Mouse (Mus musculus): ENCODE measurements around the gene Wipi2.
A peak's percentile ranks its signal among the peaks of the same experiment; 100 is the strongest.

Wipi2 gene

DNA sequence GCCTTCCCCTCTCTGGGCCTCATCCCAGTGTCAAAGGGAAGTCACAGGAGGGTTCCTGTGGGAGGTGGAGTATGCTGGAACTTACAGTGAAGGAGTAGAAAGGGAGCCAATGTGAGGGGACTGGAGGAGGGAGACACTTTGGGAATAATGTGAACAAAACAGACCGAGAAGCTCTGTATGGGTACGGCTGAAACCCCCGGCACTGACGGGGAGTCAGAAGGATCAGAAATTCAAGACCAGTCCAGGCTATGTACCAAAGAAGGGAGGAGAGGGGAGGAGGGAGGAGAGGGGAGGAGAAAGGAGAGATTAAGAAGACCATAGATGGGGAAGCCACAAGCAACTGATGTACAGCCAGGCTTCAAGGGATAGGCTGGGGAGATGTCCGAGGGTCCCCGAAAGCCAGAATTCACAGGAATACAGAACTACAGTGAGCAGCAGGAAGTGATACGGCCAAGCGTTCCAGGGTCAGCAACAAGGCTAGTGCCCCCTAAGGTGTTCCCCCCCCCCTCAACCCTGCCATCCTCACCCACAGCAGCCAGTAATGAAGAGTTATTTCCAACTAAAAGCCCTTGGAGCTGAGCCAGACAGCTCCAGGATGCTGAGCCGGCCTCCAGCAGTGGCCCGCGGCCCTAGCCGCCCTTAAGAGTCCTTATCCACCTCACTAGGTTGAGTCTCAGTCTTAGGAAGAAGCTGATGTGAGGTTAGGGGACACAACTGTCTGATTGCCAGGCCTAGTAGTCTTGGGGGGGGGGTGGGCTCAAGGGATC is 65.7 kb downstream of the Wipi2 start:
- no peak for DNase-seq (ENCODE audit: low spot score in 2 of 2)

DNA sequence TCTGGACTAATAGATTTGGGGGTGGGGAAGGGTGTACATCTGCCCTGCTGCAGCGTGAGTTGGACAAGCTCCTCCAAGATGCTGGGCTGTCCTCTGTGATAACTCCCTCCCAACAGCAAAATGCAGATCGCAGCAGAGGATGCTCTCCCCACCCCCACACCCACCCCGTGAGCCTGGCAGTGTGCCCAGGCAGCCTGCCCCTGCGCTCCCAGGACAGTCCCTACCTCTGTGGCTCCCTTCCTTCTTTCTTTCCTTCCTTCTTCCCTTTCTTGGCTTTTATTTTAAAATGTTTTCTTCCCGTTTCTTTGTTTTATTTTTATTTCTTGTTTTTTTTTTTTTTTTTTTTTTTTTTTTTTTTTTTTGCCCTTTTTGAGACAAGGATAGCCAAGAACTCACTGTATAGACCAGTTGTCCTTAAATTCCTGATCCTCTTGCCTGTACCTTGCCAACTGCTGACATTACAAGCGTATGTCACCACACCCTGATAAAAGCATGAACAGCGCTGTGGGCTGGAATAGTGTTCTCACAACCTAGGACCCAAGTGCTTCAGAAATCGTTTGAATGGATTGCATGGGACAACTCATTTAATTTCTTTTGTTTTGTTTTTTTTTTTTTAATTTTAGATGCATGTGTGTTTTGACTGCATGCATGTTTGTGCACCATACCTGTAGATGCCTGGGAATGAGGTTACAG is 66.4 kb downstream of the Wipi2 start:
- no peak for DNase-seq (ENCODE audit: low spot score in 2 of 2)

DNA sequence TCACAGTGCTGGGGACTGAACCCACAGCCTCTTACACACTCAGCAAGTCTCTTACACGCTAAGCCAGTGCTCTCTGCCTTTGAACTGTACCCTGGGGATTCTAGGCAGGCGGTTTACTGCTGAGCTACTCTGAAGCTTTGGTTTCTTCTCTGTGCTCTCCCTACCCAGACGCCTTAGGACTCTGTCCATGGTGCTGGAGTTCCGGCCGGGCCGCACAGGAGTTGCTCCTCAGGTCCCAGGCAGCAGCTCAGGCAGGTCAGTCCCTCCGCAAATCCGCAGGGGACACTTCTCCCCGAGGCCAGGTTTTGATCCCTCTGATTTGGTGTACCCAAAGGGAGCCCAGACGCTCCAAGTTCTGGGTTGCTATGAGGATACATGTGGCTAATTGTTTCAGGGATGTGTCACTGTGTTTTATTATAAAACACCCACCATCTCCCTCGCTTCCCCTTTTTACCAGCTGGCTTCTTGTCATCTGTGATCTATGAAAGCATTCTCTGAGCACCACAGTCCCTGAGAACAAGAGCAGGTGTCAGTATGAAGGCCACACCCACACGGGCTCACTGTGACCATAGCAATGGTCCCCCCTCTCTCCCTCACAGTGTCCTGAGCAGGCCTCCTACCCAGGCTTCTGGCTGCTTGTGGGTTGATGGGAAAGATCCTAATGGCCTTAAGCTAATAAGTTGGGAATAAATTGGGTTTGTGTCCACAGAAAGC is 67.3 kb downstream of the Wipi2 start:
- no peak for DNase-seq (ENCODE audit: low spot score in 2 of 2)

DNA sequence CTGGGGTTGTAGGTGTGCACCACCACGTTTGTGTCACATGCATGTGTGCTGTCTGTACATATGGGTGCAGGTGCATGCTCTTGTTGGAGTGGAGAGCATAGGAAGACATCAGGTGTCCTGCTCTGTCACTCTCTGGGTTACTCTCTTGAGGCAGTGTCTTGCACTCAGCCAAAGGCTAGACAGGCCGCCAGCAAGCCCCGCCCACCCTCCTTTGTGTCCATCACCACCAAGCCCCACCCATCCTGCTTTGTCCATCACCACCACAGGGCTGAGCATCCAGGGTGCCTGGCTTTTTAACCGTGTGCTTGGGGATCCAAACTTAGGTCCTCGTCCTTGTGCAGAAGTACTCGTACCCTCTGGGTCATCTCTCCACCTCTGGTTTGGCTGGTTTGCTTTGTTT is 68.8 kb downstream of the Wipi2 start:
- no peak for DNase-seq (ENCODE audit: low spot score in 2 of 2)

DNA sequence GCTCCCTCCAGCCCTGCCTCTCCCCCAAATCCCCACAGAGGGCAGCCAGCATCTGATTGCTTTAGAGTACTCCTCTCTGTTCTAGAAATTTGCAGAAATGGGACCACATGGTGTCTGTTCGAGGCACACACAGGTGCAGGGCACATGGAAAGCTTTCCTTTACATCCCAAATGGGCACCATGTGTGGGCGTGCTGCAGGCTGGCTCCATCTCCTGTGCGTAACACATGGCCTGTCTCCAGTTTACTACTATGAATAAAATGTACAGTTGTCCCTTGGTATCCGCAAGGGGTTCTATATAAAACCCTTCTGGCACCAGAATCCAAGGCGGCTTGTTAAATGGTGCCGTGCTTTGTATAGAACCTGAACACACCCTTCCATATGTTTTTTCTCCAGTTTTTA is 69.4 kb downstream of the Wipi2 start:
- peak; percentile 84 to 94 for DNase-seq (ENCODE audit: low spot score in 2 of 2)

DNA sequence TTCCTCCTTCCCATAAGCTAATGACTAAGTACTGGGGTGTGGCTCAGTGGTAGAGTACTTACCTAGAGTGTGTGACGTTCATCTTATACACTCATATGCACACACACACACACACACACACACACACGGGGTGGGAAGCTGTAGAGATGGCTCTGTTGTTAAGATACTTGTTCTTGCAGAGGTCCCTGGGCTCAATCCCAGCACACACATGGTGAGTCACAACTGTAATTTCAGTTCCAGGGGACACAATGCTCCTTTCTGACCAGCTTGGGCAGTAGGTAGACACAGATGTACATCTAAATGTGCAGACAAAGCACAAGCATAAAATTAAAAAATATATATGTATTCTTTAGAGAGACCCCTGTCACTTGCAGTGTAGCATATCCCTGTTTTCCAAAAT is 70.2 kb downstream of the Wipi2 start:
- no peak for DNase-seq (ENCODE audit: low spot score in 2 of 2)

DNA sequence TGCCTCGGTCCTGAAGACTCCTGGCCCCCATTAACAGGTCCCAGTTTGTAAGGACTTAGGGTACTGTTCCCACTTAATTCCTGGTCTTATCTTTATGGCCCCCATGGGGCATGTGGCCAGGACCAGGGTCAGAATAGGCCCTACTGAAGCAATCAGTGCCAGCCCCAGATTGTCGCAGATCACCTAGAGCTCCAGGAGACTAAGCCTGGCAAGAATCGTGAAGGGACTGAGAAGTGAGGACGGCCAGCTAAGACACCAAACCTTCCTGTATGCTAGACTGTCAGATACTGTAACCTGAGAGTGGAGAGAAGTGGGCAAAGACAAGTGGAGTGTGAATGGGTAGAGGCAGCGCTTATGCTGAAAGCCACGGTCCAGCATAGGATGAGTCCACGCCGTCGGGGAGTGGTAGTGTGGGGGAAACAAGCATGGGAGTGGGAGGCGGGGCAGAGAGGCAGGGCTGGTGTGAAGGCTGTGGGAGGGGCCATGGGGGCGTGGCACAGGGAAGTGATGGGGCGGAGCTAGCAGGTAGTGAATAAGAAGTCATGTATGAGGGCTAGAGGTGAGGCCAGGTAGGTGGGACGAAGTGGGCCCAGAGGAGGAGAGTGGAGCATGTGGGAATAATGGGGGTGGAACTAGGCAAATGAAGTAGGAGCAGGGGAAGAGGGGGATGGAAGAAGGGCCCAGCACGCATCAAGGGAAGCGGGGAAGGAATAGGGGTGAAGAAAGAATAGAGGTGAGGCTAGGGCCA is 73.5 kb downstream of the Wipi2 start:
- DNase-seq (ENCODE audit: low spot score in 2 of 2): peak in 1 of 2 experiments; percentile 57

DNA sequence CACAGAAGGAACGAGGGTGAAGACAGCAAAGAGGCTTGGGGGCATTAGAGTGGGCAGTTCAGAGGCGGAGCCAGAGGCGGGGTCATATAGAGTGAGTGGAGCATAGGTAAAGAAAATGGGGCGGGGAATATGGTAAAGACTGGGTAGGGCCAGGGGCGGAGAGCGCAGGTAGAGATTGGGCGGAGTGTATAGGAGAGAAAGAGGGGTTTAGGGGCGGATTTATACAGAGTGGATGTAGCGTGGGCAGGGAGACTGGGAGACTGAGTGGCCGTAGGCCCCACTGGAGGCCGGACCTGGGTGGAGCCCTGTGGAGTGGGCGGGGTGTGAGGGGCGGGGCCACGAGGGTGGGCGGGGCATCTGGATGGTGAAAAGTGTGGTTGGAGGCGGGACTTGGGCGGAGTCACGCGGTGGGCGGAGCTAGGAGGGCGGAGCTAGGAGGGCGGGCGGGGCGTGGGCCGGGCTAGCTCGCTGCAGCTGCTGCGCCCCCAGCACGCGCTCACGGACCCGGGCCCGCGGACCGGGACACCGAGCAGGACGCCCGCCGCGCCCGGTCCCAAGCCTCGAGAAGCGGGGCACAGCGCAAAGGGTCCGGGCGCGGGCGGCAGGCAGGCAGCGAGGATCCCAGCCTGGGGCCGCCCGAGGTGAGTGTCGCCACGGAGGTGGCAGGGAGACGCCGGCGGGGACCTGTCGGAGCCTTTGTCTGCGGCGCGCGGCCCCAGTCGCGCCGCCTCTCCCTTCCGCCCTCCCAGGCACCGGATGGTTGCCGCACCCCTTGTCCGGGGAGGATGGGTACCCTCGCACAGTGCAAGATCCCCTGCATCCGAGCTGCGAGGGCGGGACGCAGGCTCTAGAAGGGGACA is 74.4 kb downstream of the Wipi2 start:
- peak; percentile 78 to 82 for DNase-seq (ENCODE audit: low spot score in 2 of 2)

DNA sequence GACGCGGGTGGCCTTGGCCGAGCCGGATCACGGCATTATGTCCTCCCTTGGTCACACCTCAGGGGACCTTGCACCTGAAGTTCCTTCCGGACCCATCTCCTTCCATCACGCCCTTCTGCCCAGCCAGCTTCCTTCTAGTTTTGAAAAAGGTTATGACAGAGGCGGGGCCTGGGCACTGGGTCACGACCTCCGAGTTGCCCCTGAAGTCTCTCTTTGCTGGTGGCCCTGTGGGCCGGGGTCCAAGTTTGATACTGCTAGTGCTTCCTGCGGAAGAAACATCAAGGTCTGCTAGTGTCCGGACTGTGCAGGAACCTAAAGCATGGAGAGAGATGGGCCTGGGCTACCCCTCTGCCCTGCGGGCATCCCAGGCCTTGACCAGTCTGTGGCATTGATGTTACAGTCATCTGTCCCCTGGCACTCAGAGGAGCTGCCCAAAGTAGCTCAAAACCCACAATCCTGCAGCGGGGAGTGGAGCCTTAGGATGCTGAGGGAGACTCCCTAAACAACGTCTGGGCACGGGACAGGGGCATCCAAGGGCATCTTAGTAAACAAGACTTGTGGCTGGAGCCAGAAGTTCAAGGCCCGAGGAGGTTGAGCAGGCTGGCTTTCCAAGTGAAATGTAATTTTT is 75.1 kb downstream of the Wipi2 start:
- peak in 1 of 2 experiments; percentile 59 for DNase-seq (ENCODE audit: low spot score in 2 of 2)

DNA sequence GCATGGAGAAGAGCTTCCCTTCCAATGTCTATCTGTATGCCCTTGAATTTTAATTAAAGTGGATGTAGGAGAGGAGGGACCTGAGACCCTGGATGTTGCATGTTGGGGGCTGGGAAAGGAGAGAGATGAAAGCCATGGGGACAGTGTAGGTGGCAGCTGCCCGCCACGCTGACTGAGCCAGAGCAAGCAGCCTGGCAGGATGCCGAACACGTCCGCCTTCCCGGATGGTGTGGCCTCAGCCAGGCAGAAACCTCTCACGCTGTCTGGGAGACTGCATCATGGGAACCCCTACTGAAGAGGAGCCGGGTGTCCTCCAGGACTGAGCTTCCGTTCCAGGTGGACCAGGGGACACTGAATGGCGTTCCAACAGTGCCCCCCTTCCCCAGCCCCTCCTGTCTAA is 76.1 kb downstream of the Wipi2 start:
- peak; percentile 83 for DNase-seq (ENCODE audit: low spot score in 2 of 2)

DNA sequence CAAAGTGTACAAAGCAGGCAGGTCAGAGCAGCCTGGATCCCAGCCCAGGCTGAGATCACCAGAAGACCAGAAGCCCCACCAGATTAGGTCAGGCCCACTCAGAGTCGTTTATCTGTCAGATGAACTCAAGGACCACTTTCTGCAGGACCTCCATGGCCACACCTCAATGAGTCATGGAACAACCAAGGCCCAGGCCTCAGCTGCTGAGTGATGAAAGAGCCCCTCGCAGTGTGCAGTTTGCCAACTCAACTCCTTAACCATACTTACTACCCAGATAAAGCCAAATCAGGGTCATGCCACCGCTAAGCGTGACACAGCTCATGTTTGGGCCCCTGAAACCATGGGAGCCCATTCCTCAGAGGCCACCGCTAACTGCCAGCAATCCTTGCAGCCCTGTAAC is 80.2 kb downstream of the Wipi2 start:
- DNase-seq (ENCODE audit: low spot score in 2 of 2): no peak

DNA sequence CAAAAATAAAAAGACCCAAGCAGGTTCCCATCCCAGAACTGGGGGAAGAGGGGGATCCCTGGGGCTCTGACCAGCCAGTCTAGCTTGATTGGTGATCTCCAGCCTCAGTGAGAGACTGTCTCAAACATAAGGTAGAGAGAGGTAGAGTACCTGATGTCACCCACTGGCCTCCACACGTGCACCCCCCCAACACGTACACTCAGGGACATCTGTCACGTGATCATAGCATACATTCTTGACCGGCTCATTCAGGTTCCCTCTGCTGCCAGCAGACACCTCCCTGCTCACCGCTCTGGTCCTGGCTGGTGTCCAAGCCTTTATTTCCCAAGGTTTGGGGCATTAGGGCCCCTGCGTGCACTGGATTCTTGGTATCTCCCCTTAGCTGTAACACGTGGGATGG is 81.9 kb downstream of the Wipi2 start:
- DNase-seq (ENCODE audit: low spot score in 2 of 2): no peak

DNA sequence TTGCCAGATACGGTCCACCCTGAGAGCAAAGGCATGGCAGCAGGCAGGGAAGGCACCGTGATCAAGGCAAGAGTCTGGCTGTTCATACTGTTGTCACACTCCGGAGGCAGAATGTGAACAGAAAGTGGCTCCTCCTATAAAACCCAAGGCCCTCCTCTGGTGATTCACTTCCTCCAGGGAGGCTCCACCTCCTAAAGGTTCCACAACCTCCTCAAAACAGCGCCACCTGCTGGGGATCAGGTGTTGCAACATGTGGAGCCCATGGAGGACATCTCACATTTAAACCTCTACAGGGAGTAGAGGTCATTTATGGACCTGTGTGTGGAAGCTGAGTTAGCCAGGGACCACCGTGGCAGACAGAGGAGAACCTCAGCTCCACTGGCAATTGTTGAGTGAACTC is 84.9 kb downstream of the Wipi2 start:
- no peak for DNase-seq (ENCODE audit: low spot score in 2 of 2)

DNA sequence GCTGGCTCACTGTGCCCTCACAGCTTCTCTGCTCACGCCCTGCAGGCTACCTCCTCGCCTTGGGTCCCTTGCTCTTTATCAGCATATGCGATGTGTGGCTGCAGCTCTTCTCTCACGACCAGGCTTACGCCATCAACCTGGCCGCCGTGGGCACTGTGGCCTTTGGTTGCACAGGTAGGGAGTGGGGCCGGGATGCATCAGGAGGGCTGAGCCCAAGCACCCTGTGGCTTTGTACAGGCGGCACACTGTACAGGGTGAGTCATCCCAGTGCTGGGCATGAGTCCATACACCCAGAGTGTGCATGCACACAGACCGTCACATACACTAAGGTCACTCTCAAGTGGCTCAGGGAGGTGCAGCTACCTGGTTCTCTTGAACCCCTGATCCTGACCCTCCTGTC is 86.5 kb downstream of the Wipi2 start:
- no peak for DNase-seq (ENCODE audit: low spot score in 2 of 2)

DNA sequence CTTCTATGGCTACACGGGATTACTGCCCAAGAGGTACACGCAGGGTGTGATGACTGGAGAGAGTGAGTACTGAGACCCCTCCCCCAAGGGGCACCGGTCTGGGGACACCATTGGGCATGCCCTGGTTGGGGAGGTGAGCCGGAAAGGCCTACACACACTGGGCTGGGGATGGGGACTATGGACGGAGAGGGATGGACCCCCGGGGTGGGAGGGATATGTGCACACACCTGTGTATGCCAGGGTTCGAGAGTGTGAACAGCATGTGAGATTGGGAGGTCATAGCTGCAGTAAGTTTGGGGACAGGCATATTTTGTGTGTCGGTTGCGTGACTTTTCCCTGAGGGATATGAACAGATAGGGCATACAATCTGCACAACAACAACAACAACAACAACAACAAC is 87.6 kb downstream of the Wipi2 start:
- no peak for DNase-seq (ENCODE audit: low spot score in 2 of 2)

DNA sequence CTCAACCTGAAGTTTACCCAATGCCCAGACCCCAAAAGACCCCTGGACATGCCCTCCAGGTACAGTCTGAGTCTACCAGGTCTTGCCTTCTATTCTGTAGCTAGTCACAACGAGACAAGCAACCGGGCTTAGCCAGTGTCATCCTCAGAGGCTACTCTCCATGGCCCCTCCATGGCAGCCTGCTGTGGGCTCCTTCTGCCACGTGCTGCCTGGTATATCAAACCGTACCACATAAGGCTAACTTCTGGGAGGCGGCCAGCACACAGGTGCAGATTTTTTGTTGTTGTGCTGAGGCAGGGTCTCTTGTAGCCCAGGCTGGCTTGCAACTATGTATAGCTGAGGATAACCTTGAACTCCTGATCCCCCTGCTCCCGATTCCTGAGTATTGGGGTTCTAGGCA is 88.6 kb downstream of the Wipi2 start:
- DNase-seq (ENCODE audit: low spot score in 2 of 2): no peak

DNA sequence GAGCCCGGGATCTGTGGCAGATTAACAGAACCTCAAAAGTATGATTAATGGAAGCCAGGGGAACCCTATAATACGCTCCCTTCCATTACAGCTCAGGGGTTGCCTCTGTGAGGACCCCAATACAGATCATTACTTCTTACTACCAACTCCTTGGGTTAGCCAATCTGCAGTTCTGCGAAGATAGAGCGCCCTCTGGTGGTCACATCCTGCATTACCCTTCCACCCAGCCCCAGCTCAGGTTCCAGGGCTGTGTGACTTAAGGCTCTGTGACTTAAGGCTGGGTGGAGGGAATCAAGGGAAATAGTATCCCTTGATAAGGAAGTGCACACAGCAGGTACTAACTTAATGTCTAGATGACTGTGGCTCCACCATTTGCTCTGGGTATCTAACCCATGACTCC is 90.5 kb downstream of the Wipi2 start:
- DNase-seq (ENCODE audit: low spot score in 2 of 2): peak; percentile 75 to 87

DNA sequence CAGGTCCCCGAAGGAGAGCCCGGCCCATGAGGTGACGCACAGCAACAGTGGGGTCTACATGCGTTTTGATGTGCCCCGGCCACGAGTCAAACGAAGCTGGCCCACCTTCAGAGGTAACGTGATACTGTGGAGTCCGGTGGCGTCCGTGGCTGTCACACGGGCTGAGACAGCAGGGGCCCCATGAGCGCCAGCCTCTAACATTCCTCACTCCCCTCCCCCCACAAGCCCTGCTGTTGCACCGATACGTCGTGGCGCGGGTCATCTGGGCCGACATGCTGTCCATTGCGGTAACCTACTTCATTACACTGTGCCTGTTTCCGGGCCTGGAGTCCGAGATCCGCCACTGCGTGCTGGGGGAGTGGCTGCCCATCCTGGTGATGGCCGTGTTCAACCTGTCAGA is 91.0 kb downstream of the Wipi2 start:
- no peak for DNase-seq (ENCODE audit: low spot score in 2 of 2)

DNA sequence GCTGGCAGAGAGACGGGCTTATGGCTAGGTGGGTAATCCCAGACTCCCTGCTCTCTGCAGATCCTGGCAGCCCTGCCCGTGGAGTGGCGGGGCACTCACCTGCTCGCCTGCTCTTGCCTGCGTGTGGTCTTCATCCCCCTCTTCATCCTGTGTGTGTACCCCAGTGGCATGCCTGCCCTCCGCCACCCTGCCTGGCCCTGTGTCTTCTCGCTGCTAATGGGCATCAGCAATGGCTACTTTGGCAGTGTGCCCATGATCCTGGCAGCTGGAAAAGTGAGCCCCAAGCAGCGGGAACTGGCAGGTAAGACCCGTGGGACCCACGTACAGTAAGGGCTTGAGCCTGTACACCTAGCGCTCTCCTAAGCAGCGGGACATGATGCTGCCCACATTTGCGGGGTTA is 92.4 kb downstream of the Wipi2 start:
- DNase-seq (ENCODE audit: low spot score in 2 of 2): no peak
